Mouse (Mus musculus) right cerebral cortex, adult 2 months (tissue): ENCODE measurements at regions not wholly inside any gene's neighbourhood (a gene's known extent, or its start where the extent isn't known, plus 50 kb on each side); places are given as distances from the start of the nearest gene placed in this dataset.
A peak's percentile ranks its signal among the peaks of the same experiment; 100 is the strongest.
"Not testable (repeated sequence)": the region's sequence is repeated elsewhere in the genome, so short reads cannot be mapped to it uniquely, and the experiment has no call there.

Source experiments
- DNase-seq, 2 experiments: peaks; one replicate each; pipeline ENCODE4 v3.0.0; 2021 to 2022; ENCODE audit warnings: low spot score in 2 of 2

- DNase-seq: no peak
These were observed 148.9 kb upstream of the Ddhd1 start for GRCm38 (mm10) chr14:45806726-45807280.

GRCm38 (mm10) chr14:45807767-45808166 lies 149.8 kb upstream of the Ddhd1 start:
- no peak for DNase-seq

DNA sequence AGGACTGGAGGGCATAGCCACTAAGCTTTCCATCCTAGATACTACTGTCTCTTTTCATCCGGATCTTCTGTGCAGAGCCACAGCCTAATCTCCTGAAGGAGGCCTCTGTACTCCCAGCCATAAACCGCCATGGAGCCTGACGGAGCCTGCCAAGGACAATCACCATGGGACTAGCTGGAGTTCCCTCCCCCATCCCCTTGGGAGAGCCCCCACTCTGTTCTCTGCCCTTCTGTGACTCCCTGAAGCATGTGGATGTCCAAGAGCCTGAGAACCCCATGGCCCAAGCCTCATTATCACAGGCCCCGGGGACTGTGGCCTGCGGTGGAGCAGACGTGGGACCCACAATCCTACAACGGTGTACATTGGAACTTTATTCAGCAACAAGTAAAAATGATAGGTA lies 151.5 kb upstream of the Ddhd1 start:
- DNase-seq: no peak

DNA sequence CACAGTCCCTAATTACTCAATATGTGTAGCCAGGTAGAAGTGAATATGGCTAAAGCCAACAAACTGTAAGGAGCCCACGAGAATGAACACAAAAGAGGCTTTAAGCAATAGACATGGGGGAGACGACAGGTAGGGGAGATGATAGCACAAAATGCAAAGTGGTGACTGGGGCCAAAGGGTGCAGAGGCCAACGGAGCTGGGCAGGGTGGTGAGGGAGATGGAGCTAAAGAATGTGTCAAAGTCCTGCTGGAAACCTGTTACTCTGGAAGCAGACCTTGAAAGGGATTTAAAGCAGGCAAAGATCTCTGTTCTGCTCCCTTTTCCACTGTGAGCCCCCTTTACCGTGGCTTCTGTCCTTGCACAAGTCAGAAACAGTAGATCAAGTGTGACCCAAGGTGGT lies 152.2 kb upstream of the Ddhd1 start:
- no peak for DNase-seq

- no peak for DNase-seq
These were observed 152.7 kb upstream of the Ddhd1 start for GRCm38 (mm10) chr14:45810630-45811029.

GRCm38 (mm10) chr14:45815598-45815997 lies 157.7 kb upstream of the Ddhd1 start:
- no peak for DNase-seq

GRCm38 (mm10) chr14:45816611-45817010 lies 158.7 kb upstream of the Ddhd1 start:
- DNase-seq: not testable (repeated sequence)

DNA sequence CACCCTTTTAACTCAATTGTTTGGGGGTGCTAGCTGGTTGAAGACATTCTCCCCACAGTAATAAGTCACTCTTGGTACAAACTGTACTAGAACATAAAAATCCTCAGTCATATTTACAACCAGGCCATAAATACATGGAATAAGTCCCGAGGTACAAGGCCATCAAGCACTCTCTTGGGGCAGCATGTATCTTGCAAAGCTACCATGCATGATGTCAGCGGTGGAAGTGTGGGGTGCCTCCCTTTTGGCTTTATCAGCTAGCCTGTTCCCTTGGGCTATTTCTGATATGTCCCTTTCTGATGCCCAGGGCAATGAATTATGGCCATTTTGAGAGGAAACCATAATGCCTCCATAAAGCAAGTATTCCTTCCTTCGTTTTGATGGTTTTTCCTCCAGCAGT lies 159.8 kb upstream of the Ddhd1 start:
- DNase-seq: no peak

- no peak for DNase-seq
These were observed 166.7 kb upstream of the Ddhd1 start for GRCm38 (mm10) chr14:45824601-45825000.

- DNase-seq: no peak
These were observed 168.1 kb upstream of the Ddhd1 start for GRCm38 (mm10) chr14:45826023-45826422.

- DNase-seq: no peak
These were observed 169.2 kb upstream of the Ddhd1 start for GRCm38 (mm10) chr14:45827096-45827495.

DNA sequence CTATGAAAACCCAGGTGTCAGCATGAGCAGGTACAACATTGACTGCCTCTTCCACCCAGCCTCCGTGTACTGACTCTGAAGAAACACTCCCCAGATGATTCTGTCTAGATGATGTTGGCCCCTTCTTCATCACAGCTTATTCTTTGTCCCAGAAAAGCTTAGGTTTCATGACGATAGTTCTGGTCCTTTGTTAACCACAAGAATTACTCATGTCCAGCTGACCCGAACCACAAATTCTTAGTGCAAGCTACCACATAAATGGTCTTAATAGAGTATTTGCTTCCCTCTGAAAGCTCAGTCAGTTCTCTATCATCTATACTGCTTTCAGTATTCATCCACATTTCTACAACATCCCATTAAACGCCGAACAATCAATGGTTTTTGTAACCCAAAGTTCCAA lies 172.5 kb upstream of the Ddhd1 start:
- no peak for DNase-seq

- no peak for DNase-seq
These were observed 179.1 kb upstream of the Ddhd1 start for GRCm38 (mm10) chr14:45837039-45837438.

- DNase-seq: peak in 1 of 2 experiments; percentile 4
These were observed 185.9 kb upstream of the Ddhd1 start for GRCm38 (mm10) chr14:45843829-45844228.

GRCm38 (mm10) chr14:45850588-45850987 lies 192.6 kb upstream of the Ddhd1 start:
- DNase-seq: no peak

GRCm38 (mm10) chr14:45878428-45878827 lies 220.5 kb upstream of the Ddhd1 start:
- peak; percentile 49 to 54 for DNase-seq

DNA sequence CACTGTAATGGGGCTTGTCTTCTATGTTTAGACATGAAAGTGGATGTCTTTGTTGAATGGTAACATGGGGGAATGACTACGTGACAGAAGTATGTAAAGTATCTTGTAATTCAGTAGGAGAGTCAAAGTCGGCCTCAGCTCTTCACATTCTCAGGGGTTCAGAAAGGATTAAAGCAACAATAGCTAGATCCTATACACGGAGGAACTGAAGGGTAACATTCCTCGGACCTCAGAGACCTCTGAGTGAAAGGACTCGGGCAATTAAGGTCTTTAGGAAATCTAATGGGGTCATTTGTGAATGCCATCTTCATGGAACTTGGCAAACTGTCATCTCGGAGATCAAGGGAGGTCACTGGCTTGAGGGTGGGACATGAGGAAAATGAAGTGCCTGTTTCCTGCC lies 262.8 kb upstream of the Ddhd1 start:
- DNase-seq: no peak

DNA sequence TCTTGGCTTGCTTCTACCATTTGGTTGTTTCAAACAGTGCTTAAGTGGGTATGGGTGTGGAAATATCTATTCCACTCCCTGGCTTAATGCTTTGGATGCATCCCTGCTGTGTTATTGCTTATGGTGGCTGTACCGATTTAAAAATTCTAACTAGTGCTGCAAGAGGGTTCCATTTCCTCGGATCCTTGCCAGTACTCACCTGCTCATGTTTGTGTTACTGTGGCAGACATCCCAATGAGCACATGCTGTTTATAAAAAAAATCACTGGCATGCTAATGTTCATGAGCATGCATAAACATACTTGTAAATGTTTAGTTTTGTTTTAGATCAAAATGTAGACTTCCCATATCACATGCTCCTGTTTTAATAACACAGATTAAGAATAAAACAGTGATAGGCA lies 285.6 kb upstream of the Ddhd1 start:
- no peak for DNase-seq

- no peak for DNase-seq
These were observed 286.2 kb upstream of the Ddhd1 start for GRCm38 (mm10) chr14:45944101-45944500.

DNA sequence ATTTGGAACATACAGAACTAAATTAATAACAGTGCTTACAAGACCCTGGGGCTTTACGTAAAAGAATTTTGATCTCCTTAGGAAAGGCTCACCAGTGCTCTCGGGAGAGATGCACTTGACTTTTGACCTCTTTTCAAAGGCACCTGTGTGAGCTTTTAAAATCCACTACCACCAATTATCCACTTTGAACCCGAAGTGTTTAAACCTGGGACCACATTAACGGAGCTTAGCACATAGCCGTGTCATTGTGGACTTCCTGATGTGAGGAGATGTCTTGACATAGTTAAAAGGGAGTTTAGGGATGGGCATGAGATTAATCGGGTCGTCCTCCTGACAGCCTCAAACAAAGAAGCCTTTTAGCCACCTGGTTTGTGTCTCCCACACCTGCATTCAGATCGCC lies 286.6 kb upstream of the Ddhd1 start:
- DNase-seq: no peak

DNA sequence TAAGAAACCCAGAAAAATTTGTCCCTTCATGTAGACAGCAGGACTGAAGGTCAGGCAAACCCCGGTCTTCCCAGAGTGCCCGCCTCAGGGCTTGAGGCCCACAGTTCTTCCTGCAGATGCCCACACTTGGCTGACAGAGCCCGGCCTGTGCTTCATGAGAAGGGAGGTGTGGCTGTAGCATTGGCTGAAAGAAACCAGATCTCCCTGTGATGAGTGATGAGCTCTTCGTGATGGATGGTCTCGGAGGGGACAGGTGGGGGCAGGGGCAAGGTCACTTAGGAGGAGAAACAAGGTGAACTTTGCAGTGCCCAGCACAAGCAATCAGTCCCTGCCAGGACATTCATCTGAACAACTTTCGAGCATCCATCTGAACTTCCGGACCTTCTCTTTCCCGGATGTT lies 298.7 kb upstream of the Ddhd1 start:
- no peak for DNase-seq

DNA sequence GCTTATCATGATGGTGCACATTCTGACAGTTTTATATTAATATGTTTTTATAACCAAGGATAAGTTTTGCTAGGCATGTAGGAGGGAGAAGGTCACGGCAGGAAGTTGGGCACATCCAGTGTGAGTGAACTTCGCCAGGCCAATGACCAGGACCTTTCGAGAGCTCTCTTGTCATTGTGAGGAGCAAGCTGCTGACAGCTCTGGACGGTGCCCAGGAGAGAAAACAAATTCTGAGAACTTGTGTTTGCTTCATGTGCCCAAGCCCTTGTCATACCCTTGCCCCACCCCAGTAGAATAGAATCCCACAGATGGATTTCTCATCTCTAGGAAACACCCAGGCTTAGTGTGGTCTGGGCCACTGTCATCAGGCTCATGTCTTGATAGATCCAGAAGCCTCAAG lies 304.5 kb upstream of the Ddhd1 start:
- no peak for DNase-seq

GRCm38 (mm10) chr14:45964043-45964442 lies 306.1 kb upstream of the Ddhd1 start:
- DNase-seq: no peak

- DNase-seq: no peak
These were observed 325.4 kb upstream of the Ddhd1 start for GRCm38 (mm10) chr14:45983206-45983857.
